Mouse (Mus musculus): ENCODE measurements at regions not wholly inside any gene's neighbourhood (a gene's known extent, or its start where the extent isn't known, plus 50 kb on each side); places are given as distances from the start of the nearest gene placed in this dataset.

DNA sequence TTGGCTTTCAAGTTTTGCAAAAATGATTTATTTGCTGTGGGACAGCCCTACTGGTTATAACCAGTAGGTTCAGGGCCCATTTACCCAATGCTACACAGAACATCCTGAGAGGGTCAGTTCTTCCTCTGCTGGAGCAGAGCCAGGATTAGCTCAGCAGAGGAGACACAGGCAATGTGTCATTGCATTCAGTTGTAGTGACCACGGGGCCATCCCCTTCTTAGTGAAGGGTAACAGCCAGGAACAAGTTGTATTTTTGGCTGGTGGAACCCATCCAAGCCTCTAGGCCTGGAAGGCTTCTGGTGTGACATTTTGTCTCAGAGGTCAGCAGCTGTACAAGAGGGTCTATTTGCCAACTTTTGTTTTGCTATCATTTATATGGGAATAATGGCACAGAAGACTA lies 120.6 kb upstream of the Dlgap1 start:
- TF ChIP-seq MAX (IDR thresholded peaks at IDR 0.05), result no peak
- TF ChIP-seq CTCF (IDR thresholded peaks at IDR 0.05; ENCODE audit: control insufficient read depth, insufficient read depth, insufficient read length), result no peak
- TF ChIP-seq MYOD1 (IDR thresholded peaks at IDR 0.05; ENCODE audit: control insufficient read depth, insufficient read length, low read depth), result no peak
- TF ChIP-seq FOSL1 (IDR thresholded peaks at IDR 0.05; ENCODE audit: insufficient read depth, low read length, poor library complexity, severe bottlenecking), result no peak

Data from C2C12 (cell line).